Mouse (Mus musculus) lung, postnatal 0 days (tissue): ENCODE measurements at regions not wholly inside any gene's neighbourhood (a gene's known extent, or its start where the extent isn't known, plus 50 kb on each side); places are given as distances from the start of the nearest gene placed in this dataset.

Source experiments
- ATAC-seq: fragments of 200-750 bp; cut with Nextera tagmentation; 2 replicates; pipeline ENCODE4 v1.8.0; 2017; ENCODE audit warnings: moderate library complexity
- DNase-seq: peaks from one replicate; pipeline ENCODE4 v3.0.0-alpha.2; 2016; ENCODE audit warnings: low spot score
- H3K27ac ChIP-seq: fragments of 300-500 bp; sonication (generic); 2 replicates; pipeline ENCODE4 v1.5.1; 2014; ENCODE audit warnings: antibody characterized with exemption, mild to moderate bottlenecking, low read length, mixed read lengths
- H3K27me3 ChIP-seq: fragments of 300-500 bp; sonication (generic); replicated peaks from 2 replicates; pipeline ENCODE4 v1.6.1; 2014; ENCODE audit warnings: low read length, mixed read lengths; ENCODE audit not compliant: insufficient read depth
- H3K36me3 ChIP-seq: fragments of 300-500 bp; sonication (generic); 2 replicates; pipeline ENCODE4 v1.6.1; 2014; ENCODE audit warnings: low read length, mixed read lengths; ENCODE audit not compliant: insufficient read depth
- H3K4me1 ChIP-seq: fragments of 300-500 bp; sonication (generic); 2 replicates; pipeline ENCODE4 v1.6.1; 2014; ENCODE audit warnings: antibody characterized with exemption, low read depth, low read length, mixed read lengths; ENCODE audit not compliant: insufficient read depth
- H3K4me2 ChIP-seq: fragments of 300-500 bp; sonication (generic); replicated peaks from 2 replicates; pipeline ENCODE4 v1.6.1; 2014; ENCODE audit warnings: low read depth, mild to moderate bottlenecking, low read length, moderate library complexity, mixed read lengths
- H3K4me3 ChIP-seq: fragments of 300-500 bp; sonication (generic); 2 replicates; pipeline ENCODE4 v1.5.1; 2014; ENCODE audit warnings: low read depth, low read length
- H3K9ac ChIP-seq: fragments of 300-500 bp; sonication (generic); replicated peaks from 2 replicates; pipeline ENCODE4 v1.6.1; 2014; ENCODE audit warnings: low read depth, mild to moderate bottlenecking
- H3K9me3 ChIP-seq: fragments of 300-500 bp; sonication (generic); 2 replicates; pipeline ENCODE4 v1.6.1; 2016; ENCODE audit warnings: low read length, mixed read lengths
- CTCF ChIP-seq: IDR thresholded peaks from 2 replicates; pipeline ENCODE4 v1.5.1; 2016; ENCODE audit warnings: antibody characterized with exemption, mild to moderate bottlenecking
- EP300 ChIP-seq: IDR thresholded peaks from 2 replicates; pipeline ENCODE4 v1.6.1; 2016; ENCODE audit warnings: antibody characterized with exemption, mild to moderate bottlenecking, control low read depth
- WGBS: fragments of 180-500 bp; shearing (Covaris S2); extraction: QIAGEN DNeasy Blood & Tissue Kit; methylation state at CpG from one replicate; pipeline ENCODE4 v1.1.7; 2014; 5-methylcytosine and 5-hydroxymethylcytosine counted together

GRCm38 (mm10) chr16:70073740-70074139 is 210.2 kb upstream of the Speer2 start:
- no peak overlapping the region for H3K4me3 ChIP-seq
- no peaks in the 10 kb centered on the region for H3K27me3 ChIP-seq
- no peak for DNase-seq
- H3K9me3 ChIP-seq = no peaks in the 10 kb centered on the region
- H3K4me1 ChIP-seq = no peaks in the 10 kb centered on the region
- H3K36me3 ChIP-seq = no peaks in the 10 kb centered on the region
- no peak overlapping the region for H3K4me2 ChIP-seq
- no peak overlapping the region for H3K27ac ChIP-seq
- ATAC-seq = no peak
- TF ChIP-seq EP300 (no peak), CTCF (no peak)
- WGBS = 71% methylated on average over 2 of the region's 2 CpGs
- H3K9ac ChIP-seq = no peak overlapping the region

- no peaks in the 10 kb centered on the region for H3K27me3 ChIP-seq
- no peak overlapping the region for H3K4me2 ChIP-seq
- H3K9me3 ChIP-seq = no peaks in the 10 kb centered on the region
- 79% methylated on average over 10 of the region's 10 CpGs for WGBS
- no peaks in the 10 kb centered on the region for H3K4me1 ChIP-seq
- H3K4me3 ChIP-seq = no peak overlapping the region
- ATAC-seq = no peak
- H3K27ac ChIP-seq = no peak overlapping the region
- no peak for TF ChIP-seq CTCF
- no peak for TF ChIP-seq EP300
- no peak overlapping the region for H3K9ac ChIP-seq
- H3K36me3 ChIP-seq = no peaks in the 10 kb centered on the region
- DNase-seq = no peak
Observed at GRCm38 (mm10) chr16:70079497-70079896, 216.0 kb upstream of the Speer2 start.

DNA sequence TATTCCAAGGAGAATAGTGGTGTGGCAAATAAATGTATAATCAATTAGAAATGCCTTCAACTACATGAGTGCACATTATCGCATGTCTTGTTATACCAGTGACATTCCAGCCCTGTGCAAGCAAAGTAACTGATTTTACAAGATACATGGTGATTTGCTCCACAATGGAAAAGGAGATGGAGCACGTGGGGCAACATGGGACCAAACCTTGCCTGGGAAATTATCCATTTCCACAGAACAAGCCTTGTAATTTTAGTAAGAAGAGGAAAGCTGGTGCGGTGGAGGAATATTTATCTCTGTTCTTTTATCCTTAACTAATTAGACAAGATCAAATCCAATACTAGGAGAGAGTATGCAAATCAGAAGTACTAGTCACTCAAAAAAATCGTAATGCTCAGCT is 222.5 kb upstream of the Gbe1 start:
- H3K4me3 ChIP-seq = no peak overlapping the region
- no peaks in the 10 kb centered on the region for H3K9me3 ChIP-seq
- ATAC-seq (no peak), DNase-seq (no peak)
- H3K9ac ChIP-seq = no peak overlapping the region
- no peaks in the 10 kb centered on the region for H3K27me3 ChIP-seq
- WGBS = 89% methylated on average over 4 of the region's 4 CpGs
- no peaks in the 10 kb centered on the region for H3K4me1 ChIP-seq
- no peaks in the 10 kb centered on the region for H3K36me3 ChIP-seq
- H3K4me2 ChIP-seq = no peak overlapping the region
- no peak for TF ChIP-seq CTCF
- TF ChIP-seq EP300 = no peak
- H3K27ac ChIP-seq = no peak overlapping the region

GRCm38 (mm10) chr16:70091963-70092362 is 221.8 kb upstream of the Gbe1 start:
- Histone ChIP-seq H3K4me2 (no peak overlapping the region), H3K36me3 (no peaks in the 10 kb centered on the region), H3K9ac (no peak overlapping the region), H3K4me1 (no peaks in the 10 kb centered on the region), H3K9me3 (no peaks in the 10 kb centered on the region), H3K27ac (no peak overlapping the region), H3K27me3 (no peaks in the 10 kb centered on the region), H3K4me3 (no peak overlapping the region)
- ATAC-seq = no peak
- WGBS = 85% methylated on average over 5 of the region's 5 CpGs
- no peak for DNase-seq
- TF ChIP-seq EP300 = no peak
- TF ChIP-seq CTCF = no peak

- Histone ChIP-seq H3K36me3 (no peaks in the 10 kb centered on the region), H3K27ac (no peak overlapping the region), H3K9me3 (no peaks in the 10 kb centered on the region), H3K9ac (no peak overlapping the region), H3K4me2 (no peak overlapping the region), H3K4me3 (no peak overlapping the region), H3K4me1 (no peaks in the 10 kb centered on the region), H3K27me3 (no peaks in the 10 kb centered on the region)
- TF ChIP-seq CTCF (no peak), EP300 (no peak)
- no peak for ATAC-seq
- 30% methylated on average over 3 of the region's 3 CpGs for WGBS
- peak; percentile 23 for DNase-seq
Observed at GRCm38 (mm10) chr16:70093224-70093623, 220.5 kb upstream of the Gbe1 start.

DNA sequence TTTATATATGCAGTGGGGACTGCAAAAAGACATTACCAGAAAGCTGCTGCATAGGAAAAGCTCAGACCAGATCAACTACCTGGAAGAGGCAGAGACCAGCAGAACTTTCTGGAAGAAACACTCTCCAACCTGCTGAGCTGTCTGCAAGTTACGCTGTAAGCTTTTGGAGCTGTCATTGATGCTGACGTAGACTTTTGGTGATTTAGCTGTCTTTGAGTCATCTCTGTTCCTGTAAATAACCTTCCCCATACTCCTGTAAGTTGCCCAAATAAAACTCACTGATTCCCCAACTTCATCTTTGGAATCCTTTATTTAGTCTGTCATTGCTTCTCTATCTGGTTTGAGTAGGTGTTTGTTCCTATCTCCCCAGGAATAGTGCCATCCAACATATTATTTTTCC is 218.5 kb upstream of the Gbe1 start:
- no peaks in the 10 kb centered on the region for H3K4me1 ChIP-seq
- no peaks in the 10 kb centered on the region for H3K9me3 ChIP-seq
- H3K27me3 ChIP-seq = no peaks in the 10 kb centered on the region
- no peak for TF ChIP-seq CTCF
- TF ChIP-seq EP300 = no peak
- DNase-seq (no peak), ATAC-seq (no peak)
- H3K27ac ChIP-seq = no peak overlapping the region
- no peak overlapping the region for H3K9ac ChIP-seq
- no peak overlapping the region for H3K4me2 ChIP-seq
- H3K36me3 ChIP-seq = no peaks in the 10 kb centered on the region
- H3K4me3 ChIP-seq = no peak overlapping the region
- WGBS = 74% methylated on average over 2 of the region's 2 CpGs

DNA sequence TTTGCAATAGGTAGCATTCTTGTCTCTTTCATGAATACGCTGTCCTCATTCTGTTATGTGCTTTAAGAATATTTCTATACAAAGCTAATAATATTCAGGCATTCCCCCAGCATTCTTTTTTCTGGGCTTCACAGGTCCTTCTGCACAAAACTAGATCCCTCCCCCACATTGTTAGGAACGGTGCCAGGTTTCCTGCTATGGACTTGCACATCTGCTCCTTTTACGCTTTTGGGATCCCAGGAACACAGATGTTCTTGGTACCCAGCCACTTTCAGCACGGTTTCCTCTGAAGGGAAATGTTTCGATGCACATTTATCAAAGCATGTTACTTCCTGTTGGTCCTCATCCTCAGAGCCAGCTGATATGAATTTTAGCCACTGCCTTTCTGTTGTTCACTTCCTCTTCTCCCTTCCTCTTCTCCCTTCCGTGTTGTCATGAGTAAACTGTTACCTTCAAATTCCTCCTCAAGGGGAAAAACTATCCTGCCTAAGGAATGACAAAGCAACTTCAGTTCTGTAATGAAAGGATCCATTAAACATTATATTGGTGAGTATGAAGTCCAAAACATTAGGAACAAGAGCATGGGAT is 209.9 kb upstream of the Gbe1 start:
- H3K36me3 ChIP-seq = no peaks in the 10 kb centered on the region
- H3K9me3 ChIP-seq = no peaks in the 10 kb centered on the region
- no peak overlapping the region for H3K4me2 ChIP-seq
- H3K27me3 ChIP-seq = no peaks in the 10 kb centered on the region
- TF ChIP-seq EP300 = no peak
- no peak for TF ChIP-seq CTCF
- no peak overlapping the region for H3K27ac ChIP-seq
- no peak overlapping the region for H3K4me3 ChIP-seq
- WGBS = 31% methylated on average over 6 of the region's 6 CpGs
- DNase-seq (peak; percentile 15), ATAC-seq (no peak)
- no peaks in the 10 kb centered on the region for H3K4me1 ChIP-seq
- H3K9ac ChIP-seq = no peak overlapping the region
